Mouse (Mus musculus): ENCODE results near the gene Mxra8. TPM values are rescaled to one million over a fixed set of nuclear protein-coding genes. Genes with fewer than 3 reads are reported as not detected.
A peak's percentile ranks its signal among the peaks of the same experiment; 100 is the strongest.

Gene Mxra8
- polyA plus RNA-seq, 1 experiment from 2014 or later: 38.5 TPM

DNA sequence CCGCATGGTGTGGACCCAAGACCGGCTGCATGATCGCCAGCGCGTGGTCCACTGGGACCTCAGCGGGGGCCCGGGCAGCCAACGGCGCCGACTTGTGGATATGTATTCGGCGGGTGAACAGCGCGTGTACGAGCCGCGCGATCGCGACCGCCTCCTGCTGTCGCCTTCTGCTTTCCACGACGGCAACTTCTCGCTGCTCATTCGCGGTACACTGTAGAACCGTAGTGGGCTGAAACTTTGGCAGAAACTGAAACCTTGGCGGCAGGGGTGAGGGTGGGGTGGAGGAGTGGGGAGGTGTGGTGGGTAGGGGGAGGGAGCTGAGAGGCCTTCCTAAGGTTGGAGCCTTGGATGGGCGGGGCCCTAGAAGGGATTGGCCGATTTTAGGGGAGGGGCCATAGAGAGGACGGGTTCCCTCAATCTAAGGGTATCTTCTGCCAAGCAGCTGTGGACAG, 1.5 kb downstream of the Mxra8 start:
- no peak overlapping the region for H3K27ac ChIP-seq (ENCODE audit: low read depth, low read length)
- H3K27me3 ChIP-seq (ENCODE audit: control insufficient read depth, insufficient read depth, low read length): peaks cover 7% of the 10 kb centered on the region
- WGBS: under 1% methylated on average over 32 of the region's 32 CpGs
- H3K4me3 ChIP-seq (ENCODE audit: low read depth, low read length): peak overlapping the region; percentile 40
- peak overlapping the region; percentile 40 for H3K9ac ChIP-seq (ENCODE audit: low read length)
- H3K36me3 ChIP-seq (ENCODE audit: control insufficient read depth, insufficient read depth, low read length): peaks cover 2% of the 10 kb centered on the region; the same call in 1 of the 2 replicates
- DNase-seq (ENCODE audit: low spot score): peak; percentile 53
- peaks cover 23% of the 10 kb centered on the region for H3K4me1 ChIP-seq (ENCODE audit: control insufficient read depth, insufficient read depth, low read length)
- H3K9me3 ChIP-seq (ENCODE audit: control insufficient read depth, low read length): no peaks in the 10 kb centered on the region
- H3K4me2 ChIP-seq (ENCODE audit: low read depth): peak overlapping the region; percentile 57
- peak; percentile 54 for ATAC-seq (ENCODE audit: insufficient read depth, low FRiP score, low TSS enrichment)

DNA sequence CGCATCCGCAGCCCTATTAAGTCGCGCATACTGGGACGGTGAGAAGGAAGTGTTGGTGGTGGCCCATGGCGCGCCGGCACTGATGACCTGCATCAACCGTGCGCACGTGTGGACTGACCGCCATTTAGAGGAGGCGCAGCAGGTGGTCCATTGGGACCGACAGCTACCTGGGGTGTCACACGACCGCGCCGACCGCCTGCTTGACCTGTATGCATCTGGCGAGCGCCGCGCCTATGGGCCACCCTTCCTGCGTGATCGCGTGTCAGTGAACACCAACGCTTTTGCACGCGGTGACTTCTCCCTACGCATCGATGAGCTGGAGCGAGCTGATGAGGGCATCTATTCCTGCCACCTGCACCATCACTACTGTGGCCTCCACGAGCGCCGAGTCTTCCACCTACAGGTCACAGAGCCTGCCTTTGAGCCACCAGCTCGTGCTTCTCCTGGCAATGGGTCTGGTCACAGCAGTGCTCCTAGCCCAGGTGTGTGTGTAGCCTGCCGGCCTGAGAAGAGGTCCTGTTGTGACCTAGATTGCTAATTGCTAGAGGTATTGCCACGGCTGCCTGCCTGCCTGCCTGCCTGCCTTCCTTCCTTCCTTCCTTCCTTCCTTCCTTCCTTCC, 2.3 kb downstream of the Mxra8 start:
- Histone ChIP-seq H3K27me3 (ENCODE audit: control insufficient read depth, insufficient read depth, low read length) (peaks cover 7% of the 10 kb centered on the region), H3K4me3 (ENCODE audit: low read depth, low read length) (peak overlapping the region; percentile 40; the same call in 1 of the 2 replicates), H3K9ac (ENCODE audit: low read length) (no peak overlapping the region), H3K4me2 (ENCODE audit: low read depth) (peak overlapping the region; percentile 57), H3K27ac (ENCODE audit: low read depth, low read length) (no peak overlapping the region), H3K4me1 (ENCODE audit: control insufficient read depth, insufficient read depth, low read length) (peaks cover 27% of the 10 kb centered on the region), H3K9me3 (ENCODE audit: control insufficient read depth, low read length) (no peaks in the 10 kb centered on the region), H3K36me3 (ENCODE audit: control insufficient read depth, insufficient read depth, low read length) (peaks cover 2% of the 10 kb centered on the region; the same call in 1 of the 2 replicates)
- ATAC-seq (ENCODE audit: insufficient read depth, low FRiP score, low TSS enrichment): no peak
- 36% methylated on average over 38 of the region's 38 CpGs for WGBS
- no peak for DNase-seq (ENCODE audit: low spot score)

DNA sequence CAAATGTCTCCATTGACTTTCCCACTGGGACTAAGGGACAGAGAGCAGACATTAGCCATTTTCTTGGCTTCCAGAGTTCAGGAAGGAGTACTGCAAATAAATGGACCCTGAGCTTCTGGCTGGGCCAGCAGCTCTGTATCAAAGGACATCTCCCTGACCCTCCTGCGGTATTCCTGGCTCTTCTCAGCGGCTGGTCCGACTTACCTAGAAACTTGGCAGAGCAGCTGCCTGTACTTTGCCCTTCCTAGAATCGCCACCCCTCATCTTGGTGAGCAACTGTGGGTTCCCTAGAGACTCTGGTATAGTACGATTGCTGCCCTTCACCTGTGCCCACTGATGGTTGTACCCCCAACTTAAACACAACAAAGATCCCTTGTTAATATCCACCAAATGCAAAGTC, 3.8 kb downstream of the Mxra8 start:
- no peak overlapping the region for H3K4me2 ChIP-seq (ENCODE audit: low read depth)
- peaks cover 32% of the 10 kb centered on the region for H3K4me1 ChIP-seq (ENCODE audit: control insufficient read depth, insufficient read depth, low read length)
- no peak overlapping the region for H3K4me3 ChIP-seq (ENCODE audit: low read depth, low read length)
- H3K9ac ChIP-seq (ENCODE audit: low read length): no peak overlapping the region
- peaks cover 2% of the 10 kb centered on the region; the same call in 1 of the 2 replicates for H3K36me3 ChIP-seq (ENCODE audit: control insufficient read depth, insufficient read depth, low read length)
- no peak overlapping the region for H3K27ac ChIP-seq (ENCODE audit: low read depth, low read length)
- ATAC-seq (ENCODE audit: insufficient read depth, low FRiP score, low TSS enrichment): no peak
- no peaks in the 10 kb centered on the region for H3K9me3 ChIP-seq (ENCODE audit: control insufficient read depth, low read length)
- WGBS: 88% methylated on average over 5 of the region's 5 CpGs
- H3K27me3 ChIP-seq (ENCODE audit: control insufficient read depth, insufficient read depth, low read length): peaks cover 7% of the 10 kb centered on the region
- DNase-seq (ENCODE audit: low spot score): no peak

DNA sequence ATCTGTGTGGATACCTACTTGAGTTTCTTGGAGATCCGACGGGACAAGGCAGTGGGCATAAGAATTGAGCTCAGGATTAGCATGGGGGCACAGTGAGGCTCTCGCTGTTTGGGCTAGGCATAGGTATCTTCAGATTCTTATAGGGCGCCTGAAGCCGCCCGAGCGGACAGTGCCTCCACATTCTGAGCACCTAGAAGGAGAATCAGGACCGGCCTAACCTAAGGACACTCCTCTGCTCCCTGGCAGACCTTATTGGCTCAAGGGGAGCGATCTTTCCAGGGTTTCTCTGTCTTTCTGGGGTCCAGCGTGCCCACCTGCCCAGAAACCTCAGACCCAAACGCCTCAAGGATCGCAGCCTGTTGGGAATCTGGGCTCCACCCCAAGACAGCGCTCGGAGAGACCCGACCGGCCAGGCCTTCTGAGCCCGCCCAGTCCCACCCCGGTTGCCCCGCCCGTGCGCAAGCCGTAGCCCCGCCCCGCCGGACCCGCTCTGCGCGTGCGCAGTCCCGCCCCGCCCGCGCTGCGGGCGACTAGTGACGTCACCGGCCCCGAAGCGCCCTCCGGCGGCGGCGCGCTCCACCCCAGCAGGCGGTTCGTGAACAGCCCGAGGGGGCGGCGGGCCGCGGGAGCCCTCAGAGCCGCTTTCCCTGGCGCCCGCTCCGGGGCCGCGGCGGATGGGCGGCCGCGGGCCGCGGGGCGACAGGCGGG, 7.5 kb downstream of the Mxra8 start, which contains the start of gene Dvl1:
TSS of gene Dvl1 (plus strand) at position 532 of the 708 bp plus-strand sequence.
- ATAC-seq (ENCODE audit: insufficient read depth, low FRiP score, low TSS enrichment): peak; percentile 89
- WGBS: 3% methylated on average over 46 of the region's 65 CpGs

DNA sequence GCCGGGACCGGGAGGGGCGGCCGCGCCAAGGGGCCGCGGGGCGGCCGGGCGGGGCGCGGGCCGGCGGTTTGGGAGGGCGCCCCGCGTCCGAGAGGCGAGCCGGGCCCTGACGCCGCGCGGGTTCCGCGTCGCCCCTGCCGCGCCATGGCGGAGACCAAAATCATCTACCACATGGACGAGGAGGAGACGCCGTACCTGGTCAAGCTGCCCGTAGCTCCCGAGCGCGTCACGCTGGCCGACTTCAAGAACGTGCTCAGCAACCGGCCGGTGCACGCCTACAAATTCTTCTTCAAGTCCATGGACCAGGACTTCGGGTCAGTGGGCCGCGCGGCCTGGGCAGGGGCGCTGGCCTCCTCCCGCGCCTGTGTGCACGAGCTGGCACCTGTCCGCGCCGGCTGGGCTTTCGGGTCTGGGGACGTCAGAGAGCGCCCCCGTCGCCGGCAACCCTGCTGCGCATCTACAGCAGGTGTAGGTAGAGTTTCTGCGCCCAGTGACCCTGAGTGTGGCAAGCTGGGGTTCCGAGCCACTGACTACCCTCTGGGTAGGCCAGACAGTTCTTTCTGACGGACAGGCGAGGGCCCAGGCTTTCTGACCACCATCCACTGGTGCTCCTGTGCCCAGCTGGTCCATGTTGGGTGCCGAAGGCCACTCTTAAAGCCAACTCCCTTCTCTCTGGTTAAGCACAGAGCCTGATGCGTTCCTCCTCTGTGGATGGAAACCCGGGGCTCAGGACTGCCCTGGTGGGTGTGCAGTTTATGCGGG, 8.3 kb downstream of the Mxra8 start:
- H3K27ac ChIP-seq (ENCODE audit: low read depth, low read length): peak overlapping the region; percentile 31; the same call in 1 of the 2 replicates
- peak overlapping the region; percentile 92 for H3K4me2 ChIP-seq (ENCODE audit: low read depth)
- DNase-seq (ENCODE audit: low spot score): peak; percentile 44

More for the DNA sequence above, 7.5 kb downstream of the Mxra8 start, which contains the start of gene Dvl1:
- Histone ChIP-seq H3K36me3 (ENCODE audit: control insufficient read depth, insufficient read depth, low read length) (peaks cover 2% of the 10 kb centered on the region; the same call in 1 of the 2 replicates), H3K27ac (ENCODE audit: low read depth, low read length) (peak within 1 kb of the TSS; percentile 31; the same call in 1 of the 2 replicates), H3K9me3 (ENCODE audit: control insufficient read depth, low read length) (no peaks in the 10 kb centered on the region), H3K27me3 (ENCODE audit: control insufficient read depth, insufficient read depth, low read length) (no peaks in the 10 kb centered on the region), H3K4me3 (ENCODE audit: low read depth, low read length) (peak within 1 kb of the TSS; percentile 93), H3K4me2 (ENCODE audit: low read depth) (peak within 1 kb of the TSS; percentile 92), H3K4me1 (ENCODE audit: control insufficient read depth, insufficient read depth, low read length) (peaks cover 18% of the 10 kb centered on the region), H3K9ac (ENCODE audit: low read length) (peak within 1 kb of the TSS; percentile 87)
- peak; percentile 94 for DNase-seq (ENCODE audit: low spot score)

DNA sequence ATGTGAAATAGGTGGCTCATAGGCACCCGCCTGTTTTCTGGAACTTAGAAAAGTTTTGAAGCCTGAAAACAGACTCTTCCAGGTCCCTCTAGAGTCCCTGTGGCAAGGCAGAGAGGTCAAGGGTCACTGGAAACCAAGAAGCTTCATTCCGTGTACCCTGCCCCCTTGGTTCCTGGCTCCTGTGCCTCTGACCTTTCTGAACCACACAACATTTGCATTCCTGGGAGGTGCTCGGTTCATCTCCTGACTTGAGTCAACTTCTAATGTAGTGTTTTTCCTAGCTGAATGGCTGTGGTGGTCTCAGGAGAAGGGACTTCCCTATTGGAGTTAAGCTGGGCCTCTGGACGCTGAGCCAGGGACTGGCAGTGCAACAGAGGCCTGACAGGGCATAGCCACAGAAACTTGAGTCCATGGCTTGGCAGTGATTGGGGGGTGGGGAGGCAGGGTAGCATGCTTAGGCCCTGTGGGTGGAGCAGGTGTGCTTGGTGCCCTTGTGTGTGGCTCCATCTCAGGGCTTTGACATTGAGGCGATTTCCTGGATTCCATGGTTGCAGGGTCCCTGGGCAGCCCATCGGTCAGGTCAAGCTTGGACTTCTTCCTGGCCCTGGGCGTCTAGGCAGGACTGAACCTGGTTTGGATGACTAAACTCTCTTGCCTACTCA, 9.1 kb downstream of the Mxra8 start:
- DNase-seq (ENCODE audit: low spot score) (no peak), ATAC-seq (ENCODE audit: insufficient read depth, low FRiP score, low TSS enrichment) (no peak)
- H3K4me2 ChIP-seq (ENCODE audit: low read depth): peak overlapping the region; percentile 92
- peaks cover 18% of the 10 kb centered on the region for H3K4me1 ChIP-seq (ENCODE audit: control insufficient read depth, insufficient read depth, low read length)
- peak overlapping the region; percentile 93 for H3K4me3 ChIP-seq (ENCODE audit: low read depth, low read length)
- H3K9ac ChIP-seq (ENCODE audit: low read length): peak overlapping the region; percentile 87
- H3K27ac ChIP-seq (ENCODE audit: low read depth, low read length): no peak overlapping the region
- H3K9me3 ChIP-seq (ENCODE audit: control insufficient read depth, low read length): no peaks in the 10 kb centered on the region
- H3K36me3 ChIP-seq (ENCODE audit: control insufficient read depth, insufficient read depth, low read length): peaks cover 2% of the 10 kb centered on the region; the same call in 1 of the 2 replicates
- no peaks in the 10 kb centered on the region for H3K27me3 ChIP-seq (ENCODE audit: control insufficient read depth, insufficient read depth, low read length)
- 58% methylated on average over 7 of the region's 7 CpGs for WGBS

More for the DNA sequence above, 8.3 kb downstream of the Mxra8 start:
- Histone ChIP-seq H3K9me3 (ENCODE audit: control insufficient read depth, low read length) (no peaks in the 10 kb centered on the region), H3K4me1 (ENCODE audit: control insufficient read depth, insufficient read depth, low read length) (peaks cover 18% of the 10 kb centered on the region), H3K9ac (ENCODE audit: low read length) (peak overlapping the region; percentile 87), H3K4me3 (ENCODE audit: low read depth, low read length) (peak overlapping the region; percentile 93), H3K36me3 (ENCODE audit: control insufficient read depth, insufficient read depth, low read length) (peaks cover 2% of the 10 kb centered on the region; the same call in 1 of the 2 replicates), H3K27me3 (ENCODE audit: control insufficient read depth, insufficient read depth, low read length) (no peaks in the 10 kb centered on the region)
- peak; percentile 42 for ATAC-seq (ENCODE audit: insufficient read depth, low FRiP score, low TSS enrichment)
- 2% methylated on average over 61 of the region's 69 CpGs for WGBS

DNA sequence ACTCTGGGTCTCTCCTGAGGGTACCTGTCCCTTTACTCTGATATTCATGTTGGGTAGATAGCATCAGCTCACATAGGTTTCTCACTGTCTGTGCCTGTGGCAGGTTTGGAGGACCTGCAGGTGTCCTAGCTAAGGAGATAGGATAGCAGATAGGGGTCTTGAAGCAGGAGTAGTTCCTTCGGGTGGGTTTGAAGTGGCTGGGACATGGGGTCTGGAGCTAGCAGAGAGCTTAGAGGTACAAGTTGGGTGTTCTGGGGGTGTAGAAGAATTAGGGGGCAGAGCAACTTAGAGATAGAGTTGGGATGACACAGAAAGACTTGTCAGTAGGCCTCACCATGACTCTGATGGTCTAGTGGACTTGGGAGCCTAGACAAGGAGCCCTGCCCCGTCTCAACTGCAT, 9.9 kb downstream of the Mxra8 start:
- no peak overlapping the region for H3K9ac ChIP-seq (ENCODE audit: low read length)
- H3K4me1 ChIP-seq (ENCODE audit: control insufficient read depth, insufficient read depth, low read length): peaks cover 18% of the 10 kb centered on the region
- no peak overlapping the region for H3K27ac ChIP-seq (ENCODE audit: low read depth, low read length)
- DNase-seq (ENCODE audit: low spot score): no peak
- no peak overlapping the region for H3K4me2 ChIP-seq (ENCODE audit: low read depth)
- no peaks in the 10 kb centered on the region for H3K36me3 ChIP-seq (ENCODE audit: control insufficient read depth, insufficient read depth, low read length)
- WGBS: 86% methylated on average over 2 of the region's 2 CpGs
- H3K4me3 ChIP-seq (ENCODE audit: low read depth, low read length): no peak overlapping the region
- no peaks in the 10 kb centered on the region for H3K9me3 ChIP-seq (ENCODE audit: control insufficient read depth, low read length)
- H3K27me3 ChIP-seq (ENCODE audit: control insufficient read depth, insufficient read depth, low read length): no peaks in the 10 kb centered on the region
- ATAC-seq (ENCODE audit: insufficient read depth, low FRiP score, low TSS enrichment): no peak

Data from neural tube, embryonic 11.5 days (tissue).